Mouse (Mus musculus) small intestine, adult 2 months (tissue): Measurements from ENCODE around the gene Tnfrsf4.

Experiments used
- CTCF ChIP-seq: fragments of 200-500 bp; IDR thresholded peaks from 2 replicates; pipeline ENCODE4 v1.5.1; 2012; ENCODE audit warnings: low read depth, mild to moderate bottlenecking, control low read depth, inconsistent platforms, low read length, moderate library complexity, mixed read lengths; ENCODE audit not compliant: insufficient replicate concordance, insufficient read length; ENCODE audit errors: extremely low read depth
- POLR2A ChIP-seq: fragments of 200-500 bp; IDR thresholded peaks from 2 replicates; pipeline ENCODE4 v1.6.1; 2012; ENCODE audit warnings: low read depth, mild to moderate bottlenecking, control low read depth, inconsistent platforms, low read length, moderate library complexity

DNA sequence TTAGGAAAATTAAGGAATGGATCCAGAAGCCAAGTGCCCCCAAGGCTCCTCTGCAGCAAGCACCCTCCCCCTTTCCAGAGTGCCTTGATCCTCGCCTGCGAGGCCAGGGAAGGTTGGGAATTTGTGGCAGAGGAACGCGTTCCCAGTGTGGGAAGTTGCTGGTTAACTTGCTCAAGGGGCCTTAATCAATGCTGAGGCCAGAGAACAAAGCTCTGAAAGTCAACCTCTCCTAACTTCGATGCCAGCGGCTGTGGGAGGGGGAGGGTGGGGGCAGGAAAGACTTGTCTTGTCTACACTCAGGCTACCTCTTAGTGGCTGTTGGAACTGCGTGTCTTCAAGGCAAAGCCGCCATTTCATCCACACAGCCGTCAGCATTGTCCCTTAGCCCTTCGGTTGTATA, 44.1 kb downstream of the Tnfrsf4 start:
- no peak for TF ChIP-seq POLR2A
- no peak for TF ChIP-seq CTCF
